ENCODE assay signal across 32 mouse cellular contexts in the genomic region with DNA sequence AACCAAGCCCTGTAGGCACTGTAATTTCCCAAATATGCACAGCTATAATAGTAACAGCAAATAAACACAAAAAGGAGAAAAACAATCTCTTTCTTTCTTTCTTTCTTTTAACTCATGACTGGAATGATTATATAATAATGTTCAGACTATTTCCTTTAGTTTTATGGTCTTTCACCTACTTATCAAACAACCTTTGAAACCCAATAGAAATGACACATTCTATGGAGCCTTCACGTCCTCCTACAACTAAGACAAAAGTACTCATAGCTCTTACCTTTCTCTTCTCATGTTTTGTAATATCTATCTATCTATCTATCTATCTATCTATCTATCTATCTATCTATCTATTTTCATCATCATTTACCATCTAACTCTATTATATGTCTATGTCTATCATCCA.
"Had no signal": no experiment of that assay in that cellular context is flagged by ENCODE, and none has a peak within 500 bp of the region (broad histone marks: within the 10 kb centered on the region; RNA-seq: fewer than 3 reads in every experiment).

No protein-coding gene starts in this region.

- ATAC-seq: liver, embryonic 12.5 days; liver, postnatal 0 days; lung, postnatal 0 days; midbrain, embryonic 13.5 days; midbrain, embryonic 15.5 days; midbrain, embryonic 16.5 days had no signal

- H3K4me3 ChIP-seq: limb, embryonic 10.5 days; limb, embryonic 12.5 days; limb, embryonic 13.5 days; limb, embryonic 15.5 days; liver, embryonic 12.5 days; liver, embryonic 13.5 days; liver, embryonic 15.5 days; lung, embryonic 15.5 days; megakaryocyte, embryonic 14.5 days; midbrain, embryonic 10.5 days; midbrain, embryonic 12.5 days; midbrain, embryonic 13.5 days; midbrain, embryonic 15.5 days; myocyte; neural tube, embryonic 12.5 days had no signal

- H3K36me3 ChIP-seq: limb, embryonic 10.5 days; limb, embryonic 12.5 days; limb, embryonic 13.5 days; limb, embryonic 15.5 days; liver, embryonic 12.5 days; liver, embryonic 13.5 days; liver, embryonic 15.5 days; lung, embryonic 15.5 days; midbrain, embryonic 10.5 days; midbrain, embryonic 12.5 days; midbrain, embryonic 13.5 days; midbrain, embryonic 15.5 days; neural tube, embryonic 12.5 days had no signal

- H3K4me2 ChIP-seq: limb, embryonic 12.5 days; limb, embryonic 13.5 days; limb, embryonic 15.5 days; liver, embryonic 11.5 days; liver, embryonic 12.5 days; liver, embryonic 13.5 days; liver, embryonic 15.5 days; lung, embryonic 14.5 days; lung, embryonic 15.5 days; midbrain, embryonic 11.5 days; midbrain, embryonic 12.5 days; midbrain, embryonic 13.5 days; midbrain, embryonic 15.5 days; neural tube, embryonic 12.5 days had no signal

- H3K27ac ChIP-seq: limb, embryonic 10.5 days; limb, embryonic 12.5 days; limb, embryonic 13.5 days; limb, embryonic 15.5 days; liver, embryonic 12.5 days; liver, embryonic 13.5 days; liver, embryonic 14.5 days; liver, embryonic 15.5 days; lung, embryonic 15.5 days; macrophage; midbrain, embryonic 10.5 days; midbrain, embryonic 12.5 days; midbrain, embryonic 13.5 days; midbrain, embryonic 15.5 days; neural tube, embryonic 12.5 days had no signal

- H3K27me3 ChIP-seq: limb, embryonic 12.5 days; limb, embryonic 13.5 days; limb, embryonic 15.5 days; liver, embryonic 13.5 days; liver, embryonic 15.5 days; lung, embryonic 15.5 days; midbrain, embryonic 13.5 days; midbrain, embryonic 15.5 days; neural tube, embryonic 12.5 days had no signal

- H3K4me1 ChIP-seq: limb, embryonic 15.5 days; liver, embryonic 12.5 days; liver, embryonic 13.5 days; liver, embryonic 15.5 days; midbrain, embryonic 12.5 days; neural tube, embryonic 12.5 days had no signal

- H3K9ac ChIP-seq: limb, embryonic 12.5 days; limb, embryonic 13.5 days; limb, embryonic 15.5 days; liver, embryonic 12.5 days; liver, embryonic 13.5 days; liver, embryonic 14.5 days; liver, embryonic 15.5 days; liver, postnatal 0 days; lung, embryonic 14.5 days; lung, embryonic 15.5 days; midbrain, embryonic 12.5 days; midbrain, embryonic 13.5 days; midbrain, embryonic 15.5 days; neural tube, embryonic 12.5 days had no signal

- DNase-seq: left cerebral cortex, postnatal 4 days; liver; liver, embryonic 13.5 days; liver, postnatal 0 days; lung, adult 18-20 months; lung, adult 2 months; lung, embryonic 14.5 days; lung, postnatal 10 days; lung, postnatal 14 days; lung, postnatal 36 days; lung, postnatal 4 days; midbrain, embryonic 14.5 days had no signal

- H3K9me3 ChIP-seq: limb, embryonic 10.5 days; limb, embryonic 12.5 days; limb, embryonic 13.5 days; limb, embryonic 15.5 days; liver, embryonic 12.5 days; liver, embryonic 13.5 days; liver, embryonic 15.5 days; lung, embryonic 15.5 days; megakaryocyte, embryonic 14.5 days; midbrain, embryonic 10.5 days; midbrain, embryonic 12.5 days; midbrain, embryonic 13.5 days; midbrain, embryonic 15.5 days; neural tube, embryonic 12.5 days had no signal
